Mouse (Mus musculus): ENCODE measurements around the gene Birc5.

DNA sequence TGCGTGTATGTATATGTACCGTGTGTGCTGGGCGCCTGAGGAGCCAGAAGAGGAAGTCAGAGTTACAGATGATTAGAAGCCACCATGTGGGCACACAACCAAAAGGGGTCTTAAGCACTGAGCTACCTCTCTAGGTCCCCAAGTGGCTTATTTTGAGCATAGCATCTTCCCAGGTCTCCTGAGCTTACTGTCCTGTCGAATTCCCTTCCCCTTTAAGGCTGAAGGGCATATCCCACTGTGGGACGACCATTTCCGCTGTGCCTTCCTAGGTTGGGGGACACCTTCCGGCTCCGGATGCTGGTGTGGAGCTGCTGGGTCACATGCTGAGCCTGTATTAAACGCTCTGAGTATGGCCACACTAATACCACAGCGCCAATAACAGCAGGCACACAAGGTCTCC is 45.6 kb downstream of the Birc5 start:
- TF ChIP-seq CTCF (IDR thresholded peaks at IDR 0.05; ENCODE audit: low read depth, low read length) (no peak), EP300 (IDR thresholded peaks at IDR 0.05; ENCODE audit: insufficient read depth, low read depth, low read length) (no peak)
